Mouse (Mus musculus): ENCODE data around the gene Rhd.

Rhd gene

DNA sequence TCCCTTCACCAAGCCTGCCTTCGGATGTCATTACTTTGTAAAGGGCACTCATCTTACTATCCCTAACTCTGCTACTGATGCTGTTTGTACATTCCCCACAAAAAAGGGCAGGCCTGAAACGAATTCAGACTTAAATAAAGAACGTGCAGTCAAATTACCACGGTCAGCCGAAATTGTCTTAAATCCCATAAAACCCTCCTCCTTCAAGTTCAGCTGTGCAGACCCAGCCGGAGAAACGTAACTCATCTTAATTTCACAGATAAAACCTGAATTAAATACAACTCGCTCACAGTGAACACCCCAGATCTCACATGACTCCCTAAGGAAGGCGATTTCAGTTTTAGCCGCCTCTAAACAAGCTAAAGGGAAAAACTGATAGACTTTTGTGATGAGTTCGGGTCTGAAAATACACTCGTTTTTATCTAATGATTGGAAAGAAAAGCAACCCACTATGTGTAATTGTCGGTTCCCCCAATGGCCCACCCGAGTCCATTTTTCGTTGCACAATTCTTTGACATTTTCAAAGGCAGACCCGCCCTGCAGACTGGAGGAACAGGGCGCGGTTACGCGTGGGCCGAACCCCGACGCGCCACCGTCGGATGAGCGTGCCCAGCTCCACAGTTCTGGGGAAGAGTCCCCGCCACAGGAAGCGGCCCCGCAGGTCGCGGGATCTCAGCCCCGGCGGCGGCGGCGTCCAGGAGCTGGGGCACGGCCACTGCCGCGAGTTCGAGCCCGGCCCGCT, 50.0 kb downstream of the Rhd start:
- no peak for DNase-seq

GRCm38 (mm10) chr4:134914864-134915209, 50.5 kb downstream of the Rhd start, which contains the start of gene Tmem50a:
Tmem50a (minus strand) TSS chr4:134915024.
- DNase-seq, result peak; percentile 96 to 97

DNA sequence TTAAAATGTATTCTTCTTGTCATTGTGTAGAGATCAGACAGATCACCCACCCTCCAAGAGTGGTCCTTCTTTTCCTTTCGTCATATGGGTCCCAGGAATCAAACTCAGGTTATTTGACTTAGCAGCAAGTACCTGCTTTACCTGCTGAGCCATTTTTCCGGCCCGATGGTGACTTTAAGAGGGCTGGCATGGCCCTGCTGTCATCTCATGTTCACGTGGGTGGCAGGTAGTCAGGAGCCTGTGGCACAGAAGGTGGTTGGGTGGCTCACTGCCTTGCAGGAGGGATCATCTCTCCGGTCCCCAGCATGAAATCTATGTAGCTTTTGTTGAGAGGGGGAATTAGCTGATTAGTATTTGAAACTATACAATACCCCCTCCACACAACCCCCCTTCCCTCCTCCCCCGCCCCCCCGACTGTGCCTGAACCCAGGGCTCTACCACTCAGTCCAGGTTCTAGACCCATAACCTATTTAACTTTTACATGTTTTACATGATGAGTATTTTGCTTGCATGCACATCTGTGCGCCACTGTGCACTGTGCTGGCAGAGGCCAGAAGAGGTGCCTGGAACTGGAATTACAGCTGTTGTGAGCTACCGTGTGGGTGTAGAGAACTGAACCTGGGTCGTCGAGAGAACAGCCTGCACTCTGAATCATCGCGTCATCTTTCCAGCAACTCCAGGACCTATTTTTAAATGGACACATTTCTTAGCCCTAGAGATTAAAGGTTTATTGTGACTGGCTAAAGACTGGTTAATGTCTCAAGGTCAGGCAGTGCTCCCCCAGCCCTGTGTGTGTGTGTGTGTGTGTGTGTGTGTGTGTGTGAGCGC, 51.1 kb downstream of the Rhd start:
- peak in 1 of 2 experiments; percentile 39 for DNase-seq

DNA sequence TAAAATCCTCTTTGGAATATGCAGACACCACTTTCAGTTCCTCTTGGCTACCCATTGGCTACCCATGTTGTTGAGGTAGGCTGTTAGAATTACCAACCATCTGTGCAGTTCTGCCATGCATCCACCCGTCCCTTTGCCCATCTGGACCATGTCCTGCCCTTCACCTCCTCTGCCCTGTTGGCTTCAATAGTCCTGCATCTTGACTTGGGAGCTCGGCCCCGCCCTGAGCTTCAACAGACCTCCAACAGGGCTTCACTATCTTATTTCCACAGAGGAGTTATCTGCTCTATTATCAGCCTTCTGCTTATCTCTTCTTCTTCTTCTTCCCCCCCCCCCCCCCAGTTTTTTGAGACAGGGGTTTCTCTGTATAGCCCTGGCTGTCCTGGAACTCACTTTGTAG, 52.9 kb downstream of the Rhd start:
- no peak for DNase-seq

GRCm38 (mm10) chr4:134918381-134918780, 54.0 kb downstream of the Rhd start:
- DNase-seq, result peak; percentile 69 to 80

GRCm38 (mm10) chr4:134919733-134920540, 55.6 kb downstream of the Rhd start:
- DNase-seq, result peak; percentile 38 to 49

- DNase-seq, result no peak
These were observed 56.3 kb downstream of the Rhd start for GRCm38 (mm10) chr4:134920631-134921030.

DNA sequence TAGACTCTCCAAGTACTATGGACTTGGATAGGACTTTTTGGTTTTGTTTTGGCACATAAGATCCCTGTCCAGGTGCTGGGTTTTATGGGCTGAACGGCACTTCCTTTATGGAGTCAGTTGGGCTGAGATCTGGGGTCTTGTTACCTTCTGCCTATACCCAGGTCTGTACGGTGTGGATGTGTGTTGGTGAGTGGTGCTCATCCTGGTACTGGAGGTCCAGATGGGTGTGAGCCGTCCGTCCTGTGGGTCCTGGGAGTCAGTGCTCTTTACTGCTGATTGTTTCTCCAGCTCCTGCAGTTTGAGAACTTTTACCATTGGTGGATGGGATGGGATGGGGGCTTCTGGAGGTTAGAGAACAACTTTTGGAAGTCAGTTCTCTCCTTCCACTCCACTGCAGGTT, 57.4 kb downstream of the Rhd start:
- no peak for DNase-seq

- no peak for DNase-seq
These were observed 58.0 kb downstream of the Rhd start for GRCm38 (mm10) chr4:134922111-134922924.

DNA sequence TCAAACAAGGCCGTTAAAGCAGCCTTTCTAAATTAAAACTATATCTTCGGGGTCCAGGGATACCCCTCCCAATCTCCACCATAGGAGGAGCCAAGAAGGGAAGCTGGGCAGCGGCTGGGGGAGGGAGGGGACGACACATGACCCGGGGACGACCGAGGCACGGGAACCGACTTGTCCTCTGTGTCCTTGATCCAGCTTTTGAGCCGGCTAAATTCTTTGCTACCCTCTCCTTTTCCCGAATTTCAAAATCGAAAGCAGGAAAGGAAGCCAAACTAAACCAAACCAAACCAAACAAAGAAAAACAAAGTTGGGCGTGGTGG, 58.5 kb downstream of the Rhd start:
- peak; percentile 78 to 83 for DNase-seq

DNA sequence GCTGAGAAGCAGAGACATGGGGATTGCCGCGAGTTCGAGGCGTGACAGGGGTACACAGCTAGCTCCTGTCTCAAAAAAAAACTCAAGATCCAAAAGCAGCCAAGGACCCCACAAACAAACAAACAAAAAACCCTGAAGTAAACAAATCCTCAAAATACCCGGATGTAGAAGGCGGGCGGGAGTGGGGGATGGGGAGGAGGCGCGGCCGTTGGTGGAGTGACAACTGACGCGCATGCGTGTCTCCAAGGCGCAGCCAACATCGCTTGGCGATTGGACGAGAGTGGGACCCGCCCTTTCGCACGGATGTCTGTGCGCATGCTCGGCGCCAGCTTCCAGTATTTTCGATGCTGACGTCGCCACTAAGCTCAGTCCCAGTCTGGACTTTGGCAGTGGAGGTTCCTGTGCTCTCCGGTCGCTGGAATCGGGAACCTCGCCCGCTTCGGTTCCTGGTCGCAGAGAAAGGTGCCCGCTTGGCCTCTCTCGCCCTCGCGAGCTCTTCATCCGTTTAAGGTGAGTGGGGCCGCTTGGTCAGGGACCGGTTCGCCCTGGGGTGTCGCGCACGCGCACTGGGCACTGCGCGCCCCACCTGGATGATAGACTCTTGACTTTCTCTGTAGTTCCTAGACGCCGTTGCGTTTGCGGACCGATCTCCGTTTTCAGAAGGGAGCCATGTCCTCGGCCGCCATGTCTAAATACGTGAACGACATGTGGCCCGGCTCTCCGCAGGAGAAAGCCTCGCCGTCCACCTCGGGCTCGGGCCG, 59.1 kb downstream of the Rhd start, which contains the start of gene Rsrp1:
Gene Rsrp1, plus strand, starts transcription at position 335 of the 761 bp plus-strand sequence.
- peak; percentile 95 to 98 for DNase-seq

GRCm38 (mm10) chr4:134924019-134924741, 59.8 kb downstream of the Rhd start:
- peak; percentile 54 to 67 for DNase-seq

- DNase-seq, result no peak
These were observed 60.9 kb downstream of the Rhd start for GRCm38 (mm10) chr4:134925206-134925605.

DNA sequence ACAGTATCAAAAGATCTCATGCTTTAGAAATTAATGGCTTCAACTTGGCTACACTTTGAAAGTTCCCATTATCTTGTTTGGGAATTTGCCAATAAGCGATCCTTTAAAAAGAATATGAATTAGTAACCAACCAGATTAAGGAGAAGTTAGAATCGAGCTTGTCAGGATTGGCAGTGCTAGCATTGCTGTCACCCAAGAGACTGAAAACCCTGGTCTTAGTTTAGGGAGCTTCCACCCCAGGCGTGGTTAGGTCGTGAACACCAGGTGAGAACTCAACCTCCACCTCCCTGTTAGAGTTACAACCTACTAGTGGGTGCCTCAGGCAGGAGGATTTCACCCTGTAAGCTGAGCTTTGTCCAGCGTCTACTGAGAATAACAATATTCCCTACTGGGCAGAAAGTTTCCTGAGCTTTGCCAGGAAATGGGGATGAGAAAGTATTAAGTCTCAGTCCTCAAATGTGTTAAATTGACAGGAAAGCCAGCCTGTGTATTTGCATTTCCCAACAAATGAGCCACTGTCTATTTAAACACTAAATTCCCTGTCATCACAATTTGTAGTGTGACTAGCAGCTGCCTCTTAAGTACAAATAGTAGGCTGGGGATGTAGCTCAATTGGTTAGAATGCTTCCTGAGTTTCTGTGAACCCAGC, 63.6 kb downstream of the Rhd start:
- DNase-seq, result no peak

- DNase-seq, result no peak
These were observed 64.1 kb downstream of the Rhd start for GRCm38 (mm10) chr4:134928464-134928836.

DNA sequence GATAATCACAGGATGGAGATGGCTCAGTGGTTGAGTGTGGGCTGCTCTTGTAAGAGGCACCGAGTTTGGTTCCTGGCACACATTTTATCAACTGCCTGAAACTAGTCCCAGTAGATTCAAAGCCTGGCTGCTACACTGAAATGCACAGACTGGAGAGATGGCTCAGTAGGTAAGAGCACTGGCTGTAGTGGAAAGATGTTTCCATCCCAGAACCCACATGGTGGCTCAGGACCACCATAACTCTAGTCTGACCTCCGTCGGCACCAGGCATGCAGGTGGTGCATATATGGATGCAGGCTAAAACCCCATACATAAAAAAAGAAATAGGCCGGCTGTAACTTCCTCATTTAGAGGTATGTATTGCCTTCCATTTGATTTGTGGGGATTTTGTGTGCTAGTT, 65.2 kb downstream of the Rhd start:
- DNase-seq, result peak in 1 of 2 experiments; percentile 38

DNA sequence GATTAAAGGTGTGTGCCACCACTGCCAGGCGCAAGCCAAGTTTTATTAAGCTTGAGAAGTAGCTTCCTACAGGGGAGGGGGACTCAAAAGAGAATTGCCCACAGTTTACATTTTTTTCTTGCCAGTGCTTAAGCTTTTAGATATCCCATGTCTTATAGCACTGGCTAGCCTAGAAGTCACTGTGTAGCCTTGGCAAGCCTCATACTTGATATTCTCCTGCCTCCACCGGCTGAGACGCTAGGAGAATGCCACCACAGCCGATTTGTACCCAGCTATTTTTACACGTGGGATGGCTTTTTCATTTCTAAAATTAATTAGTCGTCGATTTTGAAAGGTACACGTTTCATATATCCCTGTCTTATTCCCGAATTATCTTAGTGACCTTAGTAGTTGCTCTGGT, 65.9 kb downstream of the Rhd start:
- no peak for DNase-seq

DNA sequence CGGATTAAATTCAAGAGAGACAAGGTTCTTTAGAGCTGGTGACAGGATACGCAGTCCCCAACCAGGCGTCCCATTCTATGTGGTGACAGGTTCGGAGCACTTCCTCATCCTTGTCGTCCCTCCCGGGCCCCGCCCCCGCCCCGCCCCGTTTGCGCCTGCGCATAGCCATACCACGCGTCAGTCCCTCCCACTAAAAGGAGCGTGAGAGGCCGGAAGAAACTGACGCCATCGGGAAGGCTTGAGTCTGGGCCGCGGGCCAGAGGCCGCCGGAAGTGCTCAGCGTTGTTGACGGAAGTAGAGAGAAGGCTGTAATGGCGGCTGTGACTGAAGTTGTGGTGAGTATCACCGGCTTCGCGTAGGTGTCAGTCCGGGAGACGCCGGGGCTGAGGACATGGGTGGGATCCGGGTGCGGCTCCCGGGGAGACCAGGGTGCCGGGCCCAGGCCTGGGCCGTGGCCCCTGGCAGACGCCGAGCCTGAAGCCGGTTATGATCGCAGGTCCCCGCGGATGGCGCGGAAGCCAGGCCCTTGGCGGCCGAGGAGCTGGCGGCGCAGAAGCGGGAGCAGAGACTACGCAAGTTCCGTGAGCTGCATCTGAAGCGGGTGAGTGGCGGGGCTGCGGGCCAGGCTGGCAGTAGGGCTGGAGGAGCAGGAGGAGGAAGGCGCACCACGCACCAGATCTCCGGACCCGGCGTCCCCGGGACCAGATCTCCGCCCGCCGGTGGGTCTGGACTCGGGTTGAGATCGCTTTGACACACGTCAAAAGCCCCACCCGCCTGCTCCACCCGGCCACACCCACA, 66.5 kb downstream of the Rhd start, which contains the start of gene Syf2:
Gene Syf2, plus strand, starts transcription at position 215 of the 798 bp plus-strand sequence.
- peak; percentile 87 to 92 for DNase-seq
